Mouse (Mus musculus) G1E (cell line): ENCODE measurements at regions not wholly inside any gene's neighbourhood (a gene's known extent, or its start where the extent isn't known, plus 50 kb on each side); places are given as distances from the start of the nearest gene placed in this dataset.

Experiments used
- ATAC-seq: 2 replicates; pipeline ENCODE4 v1.8.0; 2016; ENCODE audit warnings: mild to moderate bottlenecking; ENCODE audit not compliant: insufficient number of reproducible peaks, poor library complexity, low FRiP score, severe bottlenecking; ENCODE audit errors: extremely low read depth
- DNase-seq: peaks from one replicate; pipeline ENCODE4 v3.0.0; 2012; ENCODE audit warnings: low spot score
- H3K27me3 ChIP-seq: 2 replicates; pipeline ENCODE4 v1.6.1; 2012; ENCODE audit warnings: mild to moderate bottlenecking, low read length, inconsistent platforms; ENCODE audit not compliant: insufficient read depth
- H3K36me3 ChIP-seq: replicated peaks from 2 replicates; pipeline ENCODE3; 2012; ENCODE audit warnings: mild to moderate bottlenecking, inconsistent platforms
- H3K4me1 ChIP-seq: 2 replicates; pipeline ENCODE4 v1.6.1; 2012; ENCODE audit warnings: low read depth, low read length, inconsistent platforms, mixed read lengths; ENCODE audit not compliant: insufficient read depth
- H3K4me3 ChIP-seq: 2 replicates; pipeline ENCODE4 v1.5.1; 2012; ENCODE audit warnings: low read depth, mild to moderate bottlenecking, inconsistent platforms, low read length, moderate library complexity, mixed read lengths
- H3K9me3 ChIP-seq: replicated peaks from 2 replicates; pipeline ENCODE4 v1.6.1; 2012; ENCODE audit warnings: inconsistent platforms
- CTCF ChIP-seq: IDR thresholded peaks from 2 replicates; pipeline ENCODE4 v1.5.1; 2012; ENCODE audit warnings: low read depth, low read length, inconsistent platforms, mixed read lengths
- GATA1 ChIP-seq: IDR thresholded peaks from 2 replicates; pipeline ENCODE4 v1.6.1; 2012; ENCODE audit warnings: borderline replicate concordance, low read length, inconsistent platforms, mixed read lengths
- GATA2 ChIP-seq: IDR thresholded peaks from 2 replicates; pipeline ENCODE4 v1.6.1; 2012; ENCODE audit warnings: low read depth, low read length, inconsistent platforms, borderline replicate concordance
- POLR2AphosphoS5 ChIP-seq: IDR thresholded peaks from 2 replicates; pipeline ENCODE4 v1.6.1; 2012; ENCODE audit warnings: low read depth, low read length, inconsistent platforms; ENCODE audit not compliant: insufficient replicate concordance
- TAL1 ChIP-seq: conservative IDR thresholded peaks from 2 replicates; pipeline ENCODE4 v1.6.1; 2012; ENCODE audit warnings: low read depth, low read length, inconsistent platforms, mixed read lengths

DNA sequence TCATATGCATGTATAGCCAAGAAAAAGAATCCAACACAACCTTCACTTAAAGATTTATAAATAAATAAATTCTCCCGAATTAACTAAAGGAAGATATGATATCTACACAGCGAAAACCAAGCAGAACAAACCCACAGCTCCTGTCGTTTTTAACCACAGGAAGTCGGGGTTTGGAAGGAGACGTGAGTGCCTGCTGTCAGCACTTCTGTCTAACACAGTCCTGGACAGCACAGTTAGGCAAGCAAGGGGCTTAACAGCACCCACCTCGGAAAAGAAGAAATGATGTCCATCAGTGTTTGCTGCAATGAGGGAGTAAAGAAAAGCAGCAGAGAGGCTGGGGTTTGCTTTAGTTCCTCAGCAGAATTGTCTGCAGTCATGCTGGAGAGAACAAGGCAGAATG lies 162.7 kb downstream of the Irs2 start:
- TF ChIP-seq TAL1 (no peak), POLR2AphosphoS5 (no peak), CTCF (no peak), GATA1 (no peak), GATA2 (no peak)
- Histone ChIP-seq H3K36me3 (no peaks in the 10 kb centered on the region), H3K9me3 (no peaks in the 10 kb centered on the region), H3K27me3 (peaks cover 48% of the 10 kb centered on the region), H3K4me3 (no peak overlapping the region), H3K4me1 (peaks cover 4% of the 10 kb centered on the region)
- DNase-seq (no peak), ATAC-seq (no peak)

DNA sequence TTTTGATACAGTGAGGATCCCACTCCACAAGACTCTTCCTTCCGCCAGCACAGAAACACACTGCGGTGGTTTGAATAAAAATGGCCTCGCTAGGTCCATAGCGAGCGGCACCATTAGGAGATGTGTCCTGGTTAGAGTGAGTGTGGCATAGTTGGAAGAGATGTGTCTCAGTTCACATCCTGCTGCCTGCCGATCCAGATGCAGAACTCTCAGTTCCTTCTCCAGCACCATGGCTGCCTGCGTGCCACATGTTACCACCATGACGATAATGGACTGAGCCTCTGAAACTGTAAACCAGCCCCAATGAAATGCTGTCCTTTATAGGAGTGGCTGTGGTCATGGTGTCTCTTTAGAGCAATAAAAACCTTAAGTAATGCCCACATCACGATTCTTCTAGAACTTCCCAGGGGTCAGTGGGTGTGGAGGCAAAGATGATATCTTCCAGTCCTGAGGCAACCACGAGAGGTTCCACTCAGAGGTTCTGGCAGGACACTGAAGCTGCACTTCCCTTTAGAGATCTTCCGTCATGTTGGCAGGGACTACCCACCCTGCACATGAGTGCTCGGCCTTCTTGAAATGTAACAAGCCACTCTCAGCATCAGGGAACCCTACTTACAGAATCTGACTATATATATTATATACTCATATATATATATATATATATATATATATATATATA lies 167.3 kb downstream of the Irs2 start:
- DNase-seq = no peak

DNA sequence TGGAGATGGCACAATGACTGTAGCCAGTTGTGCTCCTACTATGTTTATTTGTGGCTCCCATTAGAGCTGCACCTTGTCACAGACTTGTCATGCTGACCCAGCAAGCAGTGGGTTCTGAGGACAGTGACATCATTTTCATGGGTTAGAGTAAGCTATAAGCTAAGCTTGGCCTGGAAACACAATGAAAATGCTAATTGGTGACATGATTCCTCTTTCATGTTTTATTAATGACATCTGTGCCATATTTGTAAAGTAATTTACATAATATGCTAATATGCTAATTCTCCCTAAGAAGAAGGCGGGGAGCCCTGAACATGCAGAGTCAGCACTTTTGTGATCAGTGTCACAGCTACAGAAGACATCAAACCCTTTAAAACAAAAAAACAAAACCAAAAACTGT lies 168.2 kb downstream of the Irs2 start:
- no peaks in the 10 kb centered on the region for H3K4me1 ChIP-seq
- H3K36me3 ChIP-seq = no peaks in the 10 kb centered on the region

More for the DNA sequence above, 167.3 kb downstream of the Irs2 start:
- Histone ChIP-seq H3K36me3 (no peaks in the 10 kb centered on the region), H3K4me3 (no peak overlapping the region), H3K4me1 (peaks cover 4% of the 10 kb centered on the region), H3K9me3 (no peaks in the 10 kb centered on the region), H3K27me3 (peaks cover 57% of the 10 kb centered on the region)
- ATAC-seq = no peak
- no peak for TF ChIP-seq CTCF
- no peak for TF ChIP-seq GATA2
- TF ChIP-seq GATA1 = no peak
- no peak for TF ChIP-seq POLR2AphosphoS5
- no peak for TF ChIP-seq TAL1

DNA sequence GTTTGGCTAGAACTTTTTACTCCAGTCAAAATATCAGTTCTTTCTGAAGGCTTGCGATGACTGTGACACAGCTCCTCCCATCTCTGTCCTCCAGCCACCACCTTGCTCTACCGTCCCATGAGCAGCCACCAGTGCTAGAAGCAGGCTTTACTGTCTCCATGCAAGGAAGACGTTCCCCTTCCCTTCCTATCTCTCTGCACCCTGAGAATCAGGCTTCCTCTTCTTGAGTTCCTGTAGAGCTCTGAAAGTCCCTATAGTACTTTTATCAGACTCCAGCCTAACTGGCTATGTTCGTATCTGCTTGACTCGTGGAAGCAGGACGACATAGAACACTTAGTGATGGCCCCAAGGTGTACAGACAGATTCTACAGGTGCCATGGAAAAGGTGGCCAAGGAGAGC lies 173.2 kb downstream of the Irs2 start:
- TF ChIP-seq CTCF (no peak), GATA2 (no peak), TAL1 (no peak), POLR2AphosphoS5 (no peak), GATA1 (no peak)
- Histone ChIP-seq H3K36me3 (no peaks in the 10 kb centered on the region), H3K9me3 (no peaks in the 10 kb centered on the region), H3K4me3 (no peak overlapping the region), H3K27me3 (peaks cover 47% of the 10 kb centered on the region), H3K4me1 (peaks cover 21% of the 10 kb centered on the region)
- no peak for ATAC-seq
- DNase-seq = no peak

More for the DNA sequence above, 168.2 kb downstream of the Irs2 start:
- ATAC-seq (no peak), DNase-seq (no peak)
- no peak overlapping the region for H3K4me3 ChIP-seq
- TF ChIP-seq POLR2AphosphoS5 = no peak
- TF ChIP-seq GATA1 = no peak
- TF ChIP-seq TAL1 = no peak
- TF ChIP-seq CTCF = no peak
- no peak for TF ChIP-seq GATA2
- H3K27me3 ChIP-seq = peaks cover 60% of the 10 kb centered on the region
- H3K9me3 ChIP-seq = no peaks in the 10 kb centered on the region

DNA sequence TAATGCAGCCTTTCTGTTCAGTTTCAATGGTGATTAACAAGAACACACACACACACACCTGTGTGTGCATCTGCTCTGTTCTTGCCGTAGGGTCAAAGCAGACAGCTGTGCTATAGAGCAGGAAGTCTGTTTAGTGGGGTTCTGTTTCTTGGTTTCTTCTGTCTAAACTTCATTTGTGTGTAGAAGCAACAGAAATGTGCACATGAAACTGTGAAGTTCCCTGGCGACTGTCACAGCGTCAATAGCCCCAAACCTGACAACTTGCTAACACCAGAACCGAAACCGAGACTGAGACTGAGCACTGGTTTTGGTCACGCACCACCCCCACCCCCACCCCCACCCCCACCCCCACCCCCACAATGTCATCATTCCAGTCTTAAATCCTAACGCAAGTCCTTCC lies 176.4 kb downstream of the Irs2 start:
- H3K27me3 ChIP-seq = peaks cover 33% of the 10 kb centered on the region
- no peaks in the 10 kb centered on the region for H3K36me3 ChIP-seq
- ATAC-seq (no peak), DNase-seq (no peak)
- H3K4me3 ChIP-seq = no peak overlapping the region
- peaks cover 21% of the 10 kb centered on the region for H3K4me1 ChIP-seq
- H3K9me3 ChIP-seq = no peaks in the 10 kb centered on the region
- TF ChIP-seq TAL1 (no peak), GATA2 (no peak), CTCF (no peak), GATA1 (no peak), POLR2AphosphoS5 (no peak)

DNA sequence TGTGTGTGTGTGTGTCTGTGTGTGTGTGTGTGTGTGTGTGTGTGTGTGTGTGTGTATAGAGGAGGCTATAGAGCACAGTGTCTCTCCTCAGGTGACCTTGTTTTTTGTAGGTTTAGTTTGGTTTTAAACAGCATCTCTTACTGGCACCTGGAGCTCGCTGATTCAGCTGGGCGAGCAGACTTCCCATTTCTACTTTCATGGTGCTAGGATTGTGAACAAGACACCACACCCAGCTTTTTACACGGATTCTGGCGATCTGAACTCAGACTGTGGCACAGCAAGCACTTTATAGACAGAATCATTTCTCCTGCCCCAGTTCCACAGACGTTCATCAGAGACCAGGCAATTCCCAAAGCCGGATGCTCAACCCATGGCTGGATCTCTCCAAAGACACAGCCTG lies 177.0 kb downstream of the Irs2 start:
- TF ChIP-seq GATA2 (no peak), POLR2AphosphoS5 (no peak), TAL1 (no peak), CTCF (no peak), GATA1 (no peak)
- no peak for ATAC-seq
- Histone ChIP-seq H3K4me1 (peaks cover 21% of the 10 kb centered on the region), H3K4me3 (no peak overlapping the region), H3K9me3 (no peaks in the 10 kb centered on the region), H3K36me3 (no peaks in the 10 kb centered on the region), H3K27me3 (peaks cover 34% of the 10 kb centered on the region)
- no peak for DNase-seq

DNA sequence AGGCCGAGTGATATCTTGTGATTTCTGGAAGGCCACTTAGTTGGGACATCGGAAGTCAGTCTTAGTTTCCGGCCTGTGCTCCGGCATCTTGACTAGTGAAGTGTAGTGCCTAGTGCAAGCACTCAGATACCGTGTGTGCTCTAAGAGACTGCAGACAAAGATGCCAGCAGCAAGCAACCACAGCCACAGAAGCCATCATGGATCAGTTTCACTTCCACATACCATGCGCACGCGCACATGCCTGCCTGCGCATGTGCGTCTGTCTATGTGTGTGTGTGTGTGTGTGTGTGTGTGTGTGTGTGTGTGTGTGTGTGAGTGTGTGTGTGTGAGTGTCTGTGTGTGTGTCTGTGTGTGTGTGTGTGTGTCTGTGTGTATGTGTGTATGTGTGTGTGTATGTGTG lies 177.4 kb downstream of the Irs2 start:
- H3K36me3 ChIP-seq = no peaks in the 10 kb centered on the region
- no peak for TF ChIP-seq GATA2
- TF ChIP-seq CTCF = no peak
- TF ChIP-seq GATA1 = no peak
- TF ChIP-seq TAL1 = no peak
- TF ChIP-seq POLR2AphosphoS5 = no peak
- DNase-seq = no peak
- peaks cover 32% of the 10 kb centered on the region for H3K27me3 ChIP-seq
- ATAC-seq = no peak
- H3K4me3 ChIP-seq = no peak overlapping the region
- H3K4me1 ChIP-seq = peaks cover 21% of the 10 kb centered on the region
- H3K9me3 ChIP-seq = no peaks in the 10 kb centered on the region
